Mouse (Mus musculus) gonadal fat pad, adult 2 months (tissue): ENCODE data around the gene Sec1. TPM values are rescaled to one million over a fixed set of nuclear protein-coding genes. Genes with fewer than 3 reads are reported as not detected.

Source experiments
- DNase-seq: peaks from one replicate; pipeline ENCODE4 v3.0.0-alpha.2; 2012; ENCODE audit warnings: low read depth
- polyA plus RNA-seq: library from polyadenylated mRNA; depleted of rRNA; stranded (reverse); fragments of >200 nt; gene quantifications from 2 replicates; pipeline ENCODE4 v1.2.3, GENCODE M21; 2012; rRNA removed

The Sec1 gene
- polyA plus RNA-seq, 1 experiment, result 1.7 TPM

GRCm38 (mm10) chr7:45641391-45642040, 52.7 kb downstream of the Sec1 start:
- no peak for DNase-seq

GRCm38 (mm10) chr7:45640191-45640957, 53.8 kb downstream of the Sec1 start:
- no peak for DNase-seq

- DNase-seq, result no peak
Observed at GRCm38 (mm10) chr7:45639561-45640027, 54.6 kb downstream of the Sec1 start, which contains the start of gene Mamstr. Gene Mamstr, plus strand, starts transcription at chr7:45639977.

- no peak for DNase-seq
Observed at GRCm38 (mm10) chr7:45638623-45639401, 55.4 kb downstream of the Sec1 start.

- DNase-seq, result no peak
Observed at GRCm38 (mm10) chr7:45637710-45638109, 56.5 kb downstream of the Sec1 start.

- no peak for DNase-seq
Observed at GRCm38 (mm10) chr7:45635711-45636688, 58.2 kb downstream of the Sec1 start.

- DNase-seq, result no peak
Observed at GRCm38 (mm10) chr7:45634946-45635681, 59.1 kb downstream of the Sec1 start.

GRCm38 (mm10) chr7:45632499-45632898, 61.7 kb downstream of the Sec1 start:
- DNase-seq, result no peak

- no peak for DNase-seq
Observed at GRCm38 (mm10) chr7:45630064-45630907, 63.9 kb downstream of the Sec1 start.

- no peak for DNase-seq
Observed at GRCm38 (mm10) chr7:45628364-45629294, 65.6 kb downstream of the Sec1 start.

Other genes with a start within 250 kb of the Sec1 start
- gene Ftl1, start 234.5 kb downstream of the Sec1 start, polyA plus RNA-seq, result 2,754 and 3,247 TPM in 2 replicates
- 92.8 and 104 TPM in 2 replicates for gene Bax, start 227.5 kb downstream of the Sec1 start, polyA plus RNA-seq
- 2.5 and 2.6 TPM in 2 replicates for gene Tulp2, start 212.5 kb downstream of the Sec1 start, polyA plus RNA-seq
- gene Gm45808, start 207.6 kb downstream of the Sec1 start, polyA plus RNA-seq, result 1.2 and 6.9 TPM in 2 replicates
- 15.6 and 16.4 TPM in 2 replicates for gene Dhdh, start 205.6 kb downstream of the Sec1 start, polyA plus RNA-seq
- gene Nucb1, start 184.0 kb downstream of the Sec1 start, polyA plus RNA-seq, result 540 and 702 TPM in 2 replicates
- gene Ppp1r15a, start 168.1 kb downstream of the Sec1 start, polyA plus RNA-seq, result 19.6 and 24.0 TPM in 2 replicates
- 13.5 and 13.9 TPM in 2 replicates for gene Plekha4, start 168.1 kb downstream of the Sec1 start, polyA plus RNA-seq
- gene Hsd17b14, start 139.5 kb downstream of the Sec1 start, polyA plus RNA-seq, result 2.6 and 6.3 TPM in 2 replicates
- gene Bcat2, start 124.2 kb downstream of the Sec1 start, polyA plus RNA-seq, result 111 and 127 TPM in 2 replicates
- gene Fgf21, start 78.9 kb downstream of the Sec1 start, polyA plus RNA-seq, result 2.0 TPM in 2 replicates
- gene Fut1, start 77.1 kb downstream of the Sec1 start, polyA plus RNA-seq, result 24.1 and 36.6 TPM in 2 replicates
- gene Izumo1, start 72.6 kb downstream of the Sec1 start, polyA plus RNA-seq, result 0.58 and 0.75 TPM in 2 replicates
- 24.9 and 25.9 TPM in 2 replicates for gene Rasip1, start 66.9 kb downstream of the Sec1 start, polyA plus RNA-seq
- gene Mamstr, start 54.4 kb downstream of the Sec1 start, polyA plus RNA-seq, result 6.1 and 7.7 TPM in 2 replicates
- gene Fut2, start 28.0 kb downstream of the Sec1 start, polyA plus RNA-seq, result 1.1 and 2.9 TPM in 2 replicates
- 0.85 and 2.7 TPM in 2 replicates for gene Ntn5, start 10.4 kb downstream of the Sec1 start, polyA plus RNA-seq
- 9.1 and 11.8 TPM in 2 replicates for gene Car11, start 5.4 kb upstream of the Sec1 start, polyA plus RNA-seq
- 31.0 and 50.0 TPM in 2 replicates for gene Dbp, start 10.7 kb upstream of the Sec1 start, polyA plus RNA-seq
- 1,223 and 1,429 TPM in 2 replicates for gene Rpl18, start 21.1 kb upstream of the Sec1 start, polyA plus RNA-seq
- gene Sphk2, start 23.6 kb upstream of the Sec1 start, polyA plus RNA-seq, result 50.0 and 52.1 TPM in 2 replicates
- gene Fam83e, start 26.8 kb upstream of the Sec1 start, polyA plus RNA-seq, result 2.6 and 2.7 TPM in 2 replicates
- gene Spaca4, start 31.4 kb upstream of the Sec1 start, polyA plus RNA-seq, result 0.93 and 1.3 TPM in 2 replicates
- gene Lmtk3, start 89.3 kb upstream of the Sec1 start, polyA plus RNA-seq, result 2.7 and 3.6 TPM in 2 replicates
- gene Sult2b1, start 90.3 kb upstream of the Sec1 start, polyA plus RNA-seq, result 22.6 and 37.0 TPM in 2 replicates
- gene Cyth2, start 120.2 kb upstream of the Sec1 start, polyA plus RNA-seq, result 51.1 and 56.9 TPM in 2 replicates
- gene Kcnj14, start 130.4 kb upstream of the Sec1 start, polyA plus RNA-seq, result 1.4 and 15.1 TPM in 2 replicates
- gene Grwd1, start 136.5 kb upstream of the Sec1 start, polyA plus RNA-seq, result 11.4 and 13.8 TPM in 2 replicates
- 336 and 353 TPM in 2 replicates for gene Kdelr1, start 178.4 kb upstream of the Sec1 start, polyA plus RNA-seq
- 1.3 and 1.8 TPM in 2 replicates for gene Grin2d, start 184.0 kb upstream of the Sec1 start, polyA plus RNA-seq
- 1.7 and 3.1 TPM in 2 replicates for gene Syngr4, start 202.3 kb upstream of the Sec1 start, polyA plus RNA-seq
- 53.9 and 63.6 TPM in 2 replicates for gene Tmem143, start 202.5 kb upstream of the Sec1 start, polyA plus RNA-seq
- 91.6 and 139 TPM in 2 replicates for gene Emp3, start 227.0 kb upstream of the Sec1 start, polyA plus RNA-seq
- gene Ccdc114, start 229.7 kb upstream of the Sec1 start, polyA plus RNA-seq, result 4.6 and 6.9 TPM in 2 replicates